Mouse (Mus musculus): Measurements from ENCODE around the gene Lrrc42.

Gene Lrrc42

GRCm38 (mm10) chr4:107198072-107198471 is 55.3 kb downstream of the Lrrc42 start:
- no peak for DNase-seq (ENCODE audit: extremely low spot score, low spot score)

- DNase-seq (ENCODE audit: extremely low spot score, low spot score): no peak
Observed at GRCm38 (mm10) chr4:107196454-107196853, 56.9 kb downstream of the Lrrc42 start.

- no peak for DNase-seq (ENCODE audit: extremely low spot score, low spot score)
Observed at GRCm38 (mm10) chr4:107193841-107194240, 59.5 kb downstream of the Lrrc42 start.

- DNase-seq (ENCODE audit: extremely low spot score, low spot score): no peak
Observed at GRCm38 (mm10) chr4:107185703-107186102, 67.6 kb downstream of the Lrrc42 start.

Data from neural tube, embryonic 10.5 days (tissue).